Mouse (Mus musculus): ENCODE results near the gene Ttc16. TPM values are rescaled to one million over a fixed set of nuclear protein-coding genes. Genes with fewer than 3 reads are reported as not detected.

The Ttc16 gene
- total RNA-seq (2023) = not detected

GRCm38 (mm10) chr2:32775359-32776074 is at the start of gene Ttc16, which contains the start of gene Ptrh1:
Gene Ttc16 (minus strand): TSS chr2:32775633.
Gene Ptrh1 (plus strand): TSS chr2:32775786.

GRCm38 (mm10) chr2:32784048-32784681 is 8.7 kb upstream of the Ttc16 start, which contains the start of gene Cfap157:
Gene Cfap157 (minus strand): TSS chr2:32784428.

GRCm38 (mm10) chr2:32757056-32757845 is 18.2 kb downstream of the Ttc16 start, which contains the start of gene Tor2a:
Gene Tor2a (plus strand): TSS chr2:32757234.

GRCm38 (mm10) chr2:32740916-32741272 is 34.5 kb downstream of the Ttc16 start, which contains the start of gene 6330409D20Rik:
Gene 6330409D20Rik (minus strand): TSS chr2:32741016.

GRCm38 (mm10) chr2:32720681-32721229 is 54.7 kb downstream of the Ttc16 start, which contains the start of gene Sh2d3c:
Gene Sh2d3c (plus strand): TSS chr2:32721055.

GRCm38 (mm10) chr2:32712934-32713817 is 62.3 kb downstream of the Ttc16 start, which contains the start of gene Cdk9:
Gene Cdk9 (minus strand): TSS chr2:32713076.

Other genes starting within 250 kb of the Ttc16 start
- 10 to 100 TPM; 15.6 to 17.1 TPM for gene Fam102a, start 240.3 kb downstream of the Ttc16 start, total RNA-seq (2023)
- 10 to 100 TPM; 54.4 to 59.5 TPM for gene Dpm2, start 204.8 kb downstream of the Ttc16 start, total RNA-seq (2023)
- under 1 TPM in 1 of 2 experiments, not detected in 1; 0.22 TPM for gene Pip5kl1, start 200.8 kb downstream of the Ttc16 start, total RNA-seq (2023)
- gene 9430097D07Rik, start 199.9 kb downstream of the Ttc16 start, total RNA-seq (2023) = not detected
- gene St6galnac4, start 188.5 kb downstream of the Ttc16 start, total RNA-seq (2023) = 10 to 100 TPM; 16.5 to 16.7 TPM
- gene St6galnac6, start 175.9 kb downstream of the Ttc16 start, total RNA-seq (2023) = 10 to 100 TPM in 1 of 2 experiments, 1 to 10 TPM in 1; 9.1 to 14.1 TPM
- gene Ak1, start 153.9 kb downstream of the Ttc16 start, total RNA-seq (2023) = under 1 TPM; 0.51 to 0.53 TPM
- gene Eng, start 129.0 kb downstream of the Ttc16 start, total RNA-seq (2023) = 10 to 100 TPM; 10.3 to 11.4 TPM
- gene Fpgs, start 71.5 kb downstream of the Ttc16 start, total RNA-seq (2023) = 1 to 10 TPM; 4.8 to 5.6 TPM
- gene Cdk9, start 62.6 kb downstream of the Ttc16 start, total RNA-seq (2023) = 100 to 1,000 TPM; 147 to 175 TPM
- 100 to 1,000 TPM; 245 to 274 TPM for gene Sh2d3c, start 54.6 kb downstream of the Ttc16 start, total RNA-seq (2023)
- gene 6330409D20Rik, start 34.6 kb downstream of the Ttc16 start, total RNA-seq (2023) = not detected
- 10 to 100 TPM; 22.0 to 22.7 TPM for gene Tor2a, start 18.4 kb downstream of the Ttc16 start, total RNA-seq (2023)
- gene Ptrh1, start 153 bp upstream of the Ttc16 start, total RNA-seq (2023) = 1 to 10 TPM; 1.0 to 1.7 TPM
- not detected for gene Cfap157, start 8.8 kb upstream of the Ttc16 start, total RNA-seq (2023)
- 1 to 10 TPM; 1.2 to 1.5 TPM for gene Stxbp1, start 71.6 kb upstream of the Ttc16 start, total RNA-seq (2023)
- 10 to 100 TPM; 22.1 to 35.0 TPM for gene Fam129b, start 100.5 kb upstream of the Ttc16 start, total RNA-seq (2023)
- gene Rpl12, start 185.9 kb upstream of the Ttc16 start, total RNA-seq (2023) = 100 to 1,000 TPM; 131 to 156 TPM
- 10 to 100 TPM; 35.7 to 37.7 TPM for gene Lrsam1, start 186.0 kb upstream of the Ttc16 start, total RNA-seq (2023)
- gene Slc2a8, start 206.4 kb upstream of the Ttc16 start, total RNA-seq (2023) = 1 to 10 TPM; 4.4 to 4.5 TPM

Measured in neutrophil, adult 59 days (primary cell).